ENCODE assay signal across 9 mouse cellular contexts in the genomic region with DNA sequence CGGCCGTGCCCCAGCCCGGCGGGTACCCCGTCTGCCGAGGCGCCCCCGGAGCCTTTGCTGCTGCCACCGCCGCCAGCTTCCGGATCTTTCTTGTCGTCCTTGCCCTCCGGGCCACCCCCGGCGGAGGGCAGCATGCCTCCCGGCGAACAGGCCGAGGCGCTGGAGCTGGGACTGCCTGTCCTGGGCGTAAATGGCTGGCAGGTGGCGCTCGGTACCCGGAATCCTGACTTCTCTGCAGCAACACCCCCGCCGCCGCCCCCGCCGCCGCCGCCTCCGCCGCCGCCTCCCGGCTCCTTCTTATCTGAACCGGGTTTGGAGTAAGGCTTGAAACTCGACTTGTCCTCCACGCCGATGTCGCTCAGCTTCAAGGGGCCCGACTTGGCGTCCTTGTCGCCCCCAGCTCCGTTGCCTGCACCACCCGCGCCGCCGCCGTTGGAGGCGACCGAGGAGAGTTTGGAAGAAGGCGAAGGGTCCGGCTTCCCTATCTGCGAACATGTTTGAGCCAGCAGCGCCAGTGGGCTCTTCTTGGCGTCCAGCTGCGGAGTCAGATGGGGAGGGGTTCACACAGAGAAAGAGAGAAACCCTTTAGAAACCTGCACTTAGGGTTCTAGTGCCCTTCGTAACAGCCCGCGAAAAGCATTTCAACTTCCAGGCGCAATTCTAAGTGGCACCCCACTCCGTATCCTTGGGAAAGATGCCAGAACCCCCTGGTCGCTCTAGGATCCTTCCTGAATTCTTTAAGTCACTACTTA. TPM values are rescaled to one million over a fixed set of nuclear protein-coding genes. Genes with fewer than 3 reads are reported as not detected.
DNase-seq lines count a peak whose midpoint lies in the region; ATAC-seq and TF ChIP-seq lines count a peak whose summit lies in the region.
"Had no signal": no experiment of that assay in that cellular context is flagged by ENCODE, and none has a peak within 500 bp of the region (broad histone marks: within the 10 kb centered on the region; RNA-seq: fewer than 3 reads in every experiment).

No protein-coding gene starts in this region.

- DNase-seq in 3T3-L1 (ENCODE audit: low read depth, low spot score) = peak; percentile 77
- DNase-seq in heart, postnatal 10 days = peak; percentile 91
- DNase-seq in layer of hippocampus, adult 11-12 months (ENCODE audit: low spot score) = peak; percentile 91
- DNase-seq in thymus, adult 18-20 months = peak; percentile 60 to 72

- peaks cover 15% of the 10 kb centered on the region for H3K4me1 ChIP-seq in bone marrow macrophage, adult 2 months (ENCODE audit: control insufficient read depth, insufficient read depth, low read length)
- H3K4me1 ChIP-seq in forebrain, embryonic 12.5 days = peaks cover 70% of the 10 kb centered on the region
- H3K4me1 ChIP-seq in liver, embryonic 16.5 days (ENCODE audit: control insufficient read depth, low read depth, low read length) = peaks cover 3% of the 10 kb centered on the region
- H3K4me1 ChIP-seq in neural tube, embryonic 12.5 days = peaks cover 32% of the 10 kb centered on the region

- H3K27me3 ChIP-seq in forebrain, embryonic 12.5 days = peaks cover 80% of the 10 kb centered on the region
- peaks cover 95% of the 10 kb centered on the region for H3K27me3 ChIP-seq in liver, embryonic 16.5 days (ENCODE audit: control insufficient read depth, insufficient read depth, low read depth, low read length)
- H3K27me3 ChIP-seq in neural tube, embryonic 12.5 days (replicated peaks) = no peaks in the 10 kb centered on the region
- H3K27me3 ChIP-seq: Patski had no signal

- no peak for TF ChIP-seq CTCF in bone marrow macrophage, adult 2 months (IDR thresholded peaks at IDR 0.05; ENCODE audit: low read depth, low read length)

- intact Hi-C loops in heart, postnatal 10 days (cut with DNase I) = loop anchor here (1.0 to 10.0 kb wide), 5 partner anchors 456 to 1416 kb away; no protein-coding TSS in a partner anchor

- no peak overlapping the region for H3K27ac ChIP-seq in bone marrow macrophage, adult 2 months (ENCODE audit: insufficient read depth, low read depth, low read length)
- peak overlapping the region; percentile 95 for H3K27ac ChIP-seq in forebrain, embryonic 12.5 days
- no peak overlapping the region for H3K27ac ChIP-seq in liver, embryonic 16.5 days (ENCODE audit: low read length)
- H3K27ac ChIP-seq in neural tube, embryonic 12.5 days = peak overlapping the region; percentile 99

- peak overlapping the region; percentile 90 for H3K9ac ChIP-seq in forebrain, embryonic 12.5 days
- H3K9ac ChIP-seq in liver, embryonic 16.5 days (ENCODE audit: low read depth, low read length) = no peak overlapping the region
- H3K9ac ChIP-seq in neural tube, embryonic 12.5 days = peak overlapping the region; percentile 99

- no peaks in the 10 kb centered on the region for H3K9me3 ChIP-seq in forebrain, embryonic 12.5 days
- no peaks in the 10 kb centered on the region for H3K9me3 ChIP-seq in liver, embryonic 16.5 days (replicated peaks; ENCODE audit: control insufficient read depth, low read length)
- H3K9me3 ChIP-seq in neural tube, embryonic 12.5 days = no peaks in the 10 kb centered on the region

- no peaks in the 10 kb centered on the region for H3K36me3 ChIP-seq in forebrain, embryonic 12.5 days (replicated peaks)
- H3K36me3 ChIP-seq in liver, embryonic 16.5 days (ENCODE audit: control insufficient read depth, insufficient read depth) = no peaks in the 10 kb centered on the region
- peaks cover 15% of the 10 kb centered on the region for H3K36me3 ChIP-seq in neural tube, embryonic 12.5 days

- ATAC-seq in forebrain, embryonic 12.5 days (ENCODE audit: low FRiP score) = no peak
- ATAC-seq in liver, embryonic 16.5 days (ENCODE audit: low read depth) = no peak
- no peak for ATAC-seq in neural tube, embryonic 12.5 days (ENCODE audit: low FRiP score, low read depth)
- ATAC-seq: Patski had no signal

- H3K4me2 ChIP-seq in forebrain, embryonic 12.5 days = peak overlapping the region; percentile 93
- peak overlapping the region; percentile 54 for H3K4me2 ChIP-seq in liver, embryonic 16.5 days (ENCODE audit: low read depth, low read length)
- peak overlapping the region; percentile 94 for H3K4me2 ChIP-seq in neural tube, embryonic 12.5 days (replicated peaks)

- TF ChIP-seq POLR2A in bone marrow macrophage, adult 2 months (IDR thresholded peaks at IDR 0.05; ENCODE audit: borderline replicate concordance, low read depth, low read length) = no peak

- under 1% methylated on average over 62 of the region's 62 CpGs for WGBS in forebrain, embryonic 12.5 days
- under 1% methylated on average over 62 of the region's 62 CpGs for WGBS in liver, embryonic 16.5 days (ENCODE audit: insufficient replicate concordance)
- under 1% methylated on average over 62 of the region's 62 CpGs for WGBS in neural tube, embryonic 12.5 days

- H3K4me3 ChIP-seq in bone marrow macrophage, adult 2 months (ENCODE audit: insufficient read depth, low read length) = peak overlapping the region; percentile 84
- H3K4me3 ChIP-seq in forebrain, embryonic 12.5 days (replicated peaks) = peak overlapping the region; percentile 80
- H3K4me3 ChIP-seq in liver, embryonic 16.5 days (ENCODE audit: low read depth, low read length) = peak overlapping the region; percentile 56
- H3K4me3 ChIP-seq in neural tube, embryonic 12.5 days = peak overlapping the region; percentile 96

RNA-seq across cellular contexts. Expression of a gene that starts 3.2 kb away (rescaled TPM):
- polyA plus RNA-seq in bone marrow macrophage, adult 2 months (2012; ENCODE audit: insufficient read depth, insufficient read length, missing spikeins) = 0.76 and 1.0 TPM in 2 replicates
- polyA plus RNA-seq in forebrain, embryonic 12.5 days (2016; fragmentation: Nextera tagmentation; extraction: Ambion mirVana) = 10.9 and 13.8 TPM in 2 replicates
- total RNA-seq in heart, postnatal 10 days (2021) = 1 to 10 TPM; 2.4 to 3.3 TPM
- 0.49 and 0.61 TPM in 2 replicates for polyA plus RNA-seq in liver, embryonic 16.5 days (2015; fragmentation: Nextera tagmentation; extraction: Ambion mirVana)
- 44.1 and 44.4 TPM in 2 replicates for polyA plus RNA-seq in neural tube, embryonic 12.5 days (2016; fragmentation: Nextera tagmentation; extraction: Ambion mirVana)

RNA-seq across cellular contexts. Expression of a gene that starts 33.4 kb away (rescaled TPM):
- polyA plus RNA-seq in bone marrow macrophage, adult 2 months (2012; ENCODE audit: insufficient read depth, insufficient read length, missing spikeins) = 18.3 and 20.1 TPM in 2 replicates
- 0.22 TPM in 1 of 2 replicates, not detected in the other for polyA plus RNA-seq in forebrain, embryonic 12.5 days (2016; fragmentation: Nextera tagmentation; extraction: Ambion mirVana)
- total RNA-seq in heart, postnatal 10 days (2021) = 1 to 10 TPM; 1.1 to 2.1 TPM
- 0.46 TPM in 2 replicates for polyA plus RNA-seq in liver, embryonic 16.5 days (2015; fragmentation: Nextera tagmentation; extraction: Ambion mirVana)
- 0.33 and 0.40 TPM in 2 replicates for polyA plus RNA-seq in neural tube, embryonic 12.5 days (2016; fragmentation: Nextera tagmentation; extraction: Ambion mirVana)

Comparison
In these comparisons a context has a peak if more than half of its experiments do, and no peak if none do; other contexts are left out.
1. H3K27ac ChIP-seq: peak in forebrain, embryonic 12.5 days (single experiment) and neural tube, embryonic 12.5 days (single experiment); none in bone marrow macrophage, adult 2 months (single experiment) and liver, embryonic 16.5 days (single experiment).
2. RNA of a gene that starts 33.4 kb away (polyA plus RNA-seq): 18.3 to 20.1 TPM in bone marrow macrophage, adult 2 months; 0.46 TPM in liver, embryonic 16.5 days, 0.33 to 0.40 TPM in neural tube, embryonic 12.5 days and 0.22 TPM in forebrain, embryonic 12.5 days; every median in the first group is over 10 times any median in the second.
3. Peak in every context shown above with its lines, with median percentiles within 50 percentile points of each other: DNase-seq, H3K4me3 ChIP-seq and H3K4me2 ChIP-seq.